Mouse (Mus musculus) lung, postnatal 0 days (tissue): ENCODE data around the gene Bud23.
A peak's percentile ranks its signal among the peaks of the same experiment; 100 is the strongest.

ENCODE experiments used
- CTCF ChIP-seq: IDR thresholded peaks from 2 replicates; pipeline ENCODE4 v1.5.1; 2016; ENCODE audit warnings: antibody characterized with exemption, mild to moderate bottlenecking
- EP300 ChIP-seq: IDR thresholded peaks from 2 replicates; pipeline ENCODE4 v1.6.1; 2016; ENCODE audit warnings: antibody characterized with exemption, mild to moderate bottlenecking, control low read depth

DNA sequence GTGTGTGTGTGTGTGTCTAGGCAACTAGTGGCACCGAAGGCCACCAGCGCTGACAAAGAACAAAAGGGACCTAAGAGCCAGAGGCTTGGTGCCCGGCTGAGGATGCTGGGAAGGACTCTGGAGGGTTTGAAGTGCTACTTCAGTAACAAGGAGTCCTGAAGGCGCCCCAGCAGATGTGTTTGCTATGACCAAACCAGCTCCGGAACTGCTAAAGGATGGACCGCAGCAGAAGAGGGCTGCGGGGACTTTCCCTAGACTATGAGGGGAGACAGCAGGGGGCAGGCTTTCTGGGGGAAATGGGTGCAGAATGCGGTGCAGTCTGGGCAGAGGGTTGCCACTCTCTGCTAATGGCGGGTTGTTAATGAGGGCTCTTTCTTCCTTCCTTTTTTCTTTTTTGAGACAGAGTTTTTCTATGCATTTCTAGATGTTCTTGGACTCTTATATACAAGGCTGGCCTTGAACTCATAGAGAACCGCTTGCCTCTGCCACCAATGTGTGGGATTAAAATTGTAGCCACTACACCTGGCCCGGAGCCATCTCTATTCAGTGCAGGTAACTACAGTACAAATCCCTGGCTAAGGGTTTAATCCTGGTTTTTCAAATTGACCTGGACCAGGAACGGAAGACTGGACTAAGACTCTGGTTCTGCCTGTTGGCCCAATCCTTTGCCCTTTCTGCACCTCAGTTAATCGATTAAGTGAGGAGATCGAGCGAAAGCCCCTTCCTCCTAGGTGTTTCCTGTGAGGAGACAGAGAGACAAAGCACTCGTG is 56.8 kb downstream of the Bud23 start:
- peak; percentile 85 for TF ChIP-seq EP300
- TF ChIP-seq CTCF = peak; percentile 64
